Mouse (Mus musculus) embryonic facial prominence, embryonic 14.5 days (tissue): ENCODE data around the gene Syngr4. TPM values are rescaled to one million over a fixed set of nuclear protein-coding genes. Genes with fewer than 3 reads are reported as not detected.
"Not testable (repeated sequence)": the region's sequence is repeated elsewhere in the genome, so short reads cannot be mapped to it uniquely, and the experiment has no call there.

Experiments
- ATAC-seq: fragments of 200-750 bp; cut with Nextera tagmentation; 2 replicates; pipeline ENCODE4 v1.8.0; 2017; ENCODE audit warnings: low read depth, moderate number of reproducible peaks, moderate TSS enrichment
- DNase-seq: peaks from one replicate; pipeline ENCODE4 v3.0.0-alpha.2; 2015; ENCODE audit warnings: low spot score
- H3K27ac ChIP-seq: fragments of 300-500 bp; sonication (generic); replicated peaks from 2 replicates; pipeline ENCODE4 v1.5.1; 2014; ENCODE audit warnings: low read depth, mild to moderate bottlenecking, low read length, moderate library complexity
- H3K27me3 ChIP-seq: fragments of 300-500 bp; sonication (generic); replicated peaks from 2 replicates; pipeline ENCODE4 v1.6.1; 2014; ENCODE audit warnings: low read length; ENCODE audit not compliant: control insufficient read depth, insufficient read depth
- H3K36me3 ChIP-seq: fragments of 300-500 bp; sonication (generic); 2 replicates; pipeline ENCODE4 v1.6.1; 2014; ENCODE audit warnings: low read length, mixed read lengths; ENCODE audit not compliant: control insufficient read depth, insufficient read depth
- H3K4me1 ChIP-seq: fragments of 300-500 bp; sonication (generic); 2 replicates; pipeline ENCODE4 v1.6.1; 2014; ENCODE audit warnings: antibody characterized with exemption, low read length; ENCODE audit not compliant: control insufficient read depth, insufficient read depth
- H3K4me2 ChIP-seq: fragments of 300-500 bp; sonication (generic); 2 replicates; pipeline ENCODE4 v1.6.1; 2014; ENCODE audit warnings: low read depth, mild to moderate bottlenecking, low read length, moderate library complexity, mixed read lengths
- H3K4me3 ChIP-seq: fragments of 300-500 bp; sonication (generic); 2 replicates; pipeline ENCODE4 v1.5.1; 2014; ENCODE audit warnings: low read depth, mild to moderate bottlenecking, low read length
- H3K9ac ChIP-seq: fragments of 300-500 bp; sonication (generic); 2 replicates; pipeline ENCODE4 v1.6.1; 2014; ENCODE audit warnings: low read depth, mild to moderate bottlenecking, low read length, moderate library complexity, mixed read lengths
- H3K9me3 ChIP-seq: fragments of 300-500 bp; sonication (generic); 2 replicates; pipeline ENCODE4 v1.6.1; 2016; ENCODE audit warnings: low read length; ENCODE audit not compliant: control insufficient read depth
- WGBS: fragments of 180-500 bp; shearing (Covaris S2); extraction: QIAGEN DNeasy Blood & Tissue Kit; methylation state at CpG from one replicate; pipeline ENCODE4 v1.1.7; 2014; 5-methylcytosine and 5-hydroxymethylcytosine counted together
- polyA plus RNA-seq: library from polyadenylated mRNA; unstranded; fragments of >200 nt; fragmentation: Nextera tagmentation; extraction: Ambion mirVana; gene quantifications from 2 replicates; pipeline ENCODE4 v1.2.1, GENCODE M21; 2014

The Syngr4 gene
- polyA plus RNA-seq, 1 experiment from 2014 or later: 0.68 TPM

GRCm38 (mm10) chr7:45906622-45907021 lies 10.1 kb upstream of the Syngr4 start:
- ATAC-seq (no peak), DNase-seq (no peak)
- H3K36me3 ChIP-seq: peaks cover 25% of the 10 kb centered on the region
- no peaks in the 10 kb centered on the region for H3K4me1 ChIP-seq
- no peaks in the 10 kb centered on the region for H3K27me3 ChIP-seq
- no peak overlapping the region for H3K4me3 ChIP-seq
- H3K9me3 ChIP-seq: no peaks in the 10 kb centered on the region
- no peak overlapping the region for H3K4me2 ChIP-seq
- no peak overlapping the region for H3K9ac ChIP-seq
- no peak overlapping the region for H3K27ac ChIP-seq
- 83% methylated on average over 9 of the region's 9 CpGs for WGBS

GRCm38 (mm10) chr7:45902481-45903002 lies 6.0 kb upstream of the Syngr4 start:
- Histone ChIP-seq H3K27me3 (no peaks in the 10 kb centered on the region), H3K27ac (no peak overlapping the region), H3K9me3 (no peaks in the 10 kb centered on the region), H3K4me1 (no peaks in the 10 kb centered on the region; the same call in 1 of the 2 replicates), H3K4me3 (no peak overlapping the region), H3K36me3 (no peaks in the 10 kb centered on the region), H3K4me2 (no peak overlapping the region), H3K9ac (no peak overlapping the region)
- ATAC-seq: no peak
- no peak for DNase-seq
- WGBS: 70% methylated on average over 9 of the region's 12 CpGs

- Histone ChIP-seq H3K27ac (no peak overlapping the region), H3K4me3 (no peak overlapping the region), H3K9me3 (no peaks in the 10 kb centered on the region), H3K36me3 (no peaks in the 10 kb centered on the region), H3K4me1 (no peaks in the 10 kb centered on the region; the same call in 1 of the 2 replicates), H3K9ac (no peak overlapping the region), H3K27me3 (no peaks in the 10 kb centered on the region), H3K4me2 (no peak overlapping the region)
- DNase-seq: no peak
- no peak for ATAC-seq
- 65% methylated on average over 4 of the region's 5 CpGs for WGBS
Measured at GRCm38 (mm10) chr7:45901562-45901961, 5.0 kb upstream of the Syngr4 start.

- peak; percentile 48 for DNase-seq
- 65% methylated on average over 4 of the region's 4 CpGs for WGBS
- ATAC-seq, H3K4me3 ChIP-seq, H3K27ac ChIP-seq, H3K9ac ChIP-seq, H3K36me3 ChIP-seq, H3K27me3 ChIP-seq, H3K4me1 ChIP-seq, H3K9me3 ChIP-seq: not testable (repeated sequence)
- H3K4me2 ChIP-seq: peak overlapping the region; percentile 92
Measured at GRCm38 (mm10) chr7:45898125-45898524, 1.6 kb upstream of the Syngr4 start.

- Histone ChIP-seq H3K9ac (peak overlapping the region; percentile 69), H3K27ac (peak overlapping the region; percentile 49), H3K27me3 (no peaks in the 10 kb centered on the region), H3K4me1 (no peaks in the 10 kb centered on the region; the same call in 1 of the 2 replicates), H3K4me3 (peak overlapping the region; percentile 51), H3K9me3 (no peaks in the 10 kb centered on the region), H3K36me3 (no peaks in the 10 kb centered on the region), H3K4me2 (peak overlapping the region; percentile 92)
- 2% methylated on average over 16 of the region's 19 CpGs for WGBS
- peak; percentile 77 for DNase-seq
- peak; percentile 67 for ATAC-seq
Measured at GRCm38 (mm10) chr7:45897258-45897757, 794 bp upstream of the Syngr4 start.

- ATAC-seq: no peak
- Histone ChIP-seq H3K27ac (peak overlapping the region; percentile 50; the same call in 1 of the 2 replicates), H3K9me3 (no peaks in the 10 kb centered on the region), H3K27me3 (no peaks in the 10 kb centered on the region), H3K9ac (no peak overlapping the region), H3K4me1 (no peaks in the 10 kb centered on the region; the same call in 1 of the 2 replicates), H3K4me3 (peak overlapping the region; percentile 51), H3K36me3 (no peaks in the 10 kb centered on the region), H3K4me2 (peak overlapping the region; percentile 92)
- 74% methylated on average over 6 of the region's 6 CpGs for WGBS
- no peak for DNase-seq
Measured at GRCm38 (mm10) chr7:45895931-45896516, 490 bp downstream of the Syngr4 start.

- Histone ChIP-seq H3K4me2 (no peak overlapping the region), H3K36me3 (no peaks in the 10 kb centered on the region), H3K9me3 (no peaks in the 10 kb centered on the region), H3K9ac (no peak overlapping the region), H3K4me1 (no peaks in the 10 kb centered on the region), H3K27ac (no peak overlapping the region), H3K27me3 (no peaks in the 10 kb centered on the region), H3K4me3 (no peak overlapping the region)
- DNase-seq (no peak), ATAC-seq (no peak)
- 85% methylated on average over 2 of the region's 2 CpGs for WGBS
Measured at GRCm38 (mm10) chr7:45892651-45893050, 3.9 kb downstream of the Syngr4 start.

GRCm38 (mm10) chr7:45887246-45887645 lies 9.3 kb downstream of the Syngr4 start:
- Histone ChIP-seq H3K4me2 (no peak overlapping the region), H3K27ac (0 out of 2 replicates have a peak overlapping the region, but pooled peaks have one; percentile 39), H3K36me3 (peaks cover 36% of the 10 kb centered on the region), H3K27me3 (no peaks in the 10 kb centered on the region), H3K9ac (peak overlapping the region; percentile 30; the same call in 1 of the 2 replicates), H3K4me3 (no peak overlapping the region), H3K4me1 (no peaks in the 10 kb centered on the region), H3K9me3 (no peaks in the 10 kb centered on the region)
- DNase-seq (no peak), ATAC-seq (no peak)
- 48% methylated on average over 3 of the region's 3 CpGs for WGBS

- Histone ChIP-seq H3K9ac (no peak overlapping the region), H3K4me3 (no peak overlapping the region), H3K9me3 (no peaks in the 10 kb centered on the region), H3K4me2 (no peak overlapping the region), H3K36me3 (peaks cover 97% of the 10 kb centered on the region), H3K4me1 (no peaks in the 10 kb centered on the region), H3K27ac (no peak overlapping the region), H3K27me3 (no peaks in the 10 kb centered on the region)
- no peak for DNase-seq
- no peak for ATAC-seq
- 91% methylated on average over 2 of the region's 2 CpGs for WGBS
Measured at GRCm38 (mm10) chr7:45881011-45881410, 15.5 kb downstream of the Syngr4 start.
